Mouse (Mus musculus): ENCODE measurements at regions not wholly inside any gene's neighbourhood (a gene's known extent, or its start where the extent isn't known, plus 50 kb on each side); places are given as distances from the start of the nearest gene placed in this dataset.

DNA sequence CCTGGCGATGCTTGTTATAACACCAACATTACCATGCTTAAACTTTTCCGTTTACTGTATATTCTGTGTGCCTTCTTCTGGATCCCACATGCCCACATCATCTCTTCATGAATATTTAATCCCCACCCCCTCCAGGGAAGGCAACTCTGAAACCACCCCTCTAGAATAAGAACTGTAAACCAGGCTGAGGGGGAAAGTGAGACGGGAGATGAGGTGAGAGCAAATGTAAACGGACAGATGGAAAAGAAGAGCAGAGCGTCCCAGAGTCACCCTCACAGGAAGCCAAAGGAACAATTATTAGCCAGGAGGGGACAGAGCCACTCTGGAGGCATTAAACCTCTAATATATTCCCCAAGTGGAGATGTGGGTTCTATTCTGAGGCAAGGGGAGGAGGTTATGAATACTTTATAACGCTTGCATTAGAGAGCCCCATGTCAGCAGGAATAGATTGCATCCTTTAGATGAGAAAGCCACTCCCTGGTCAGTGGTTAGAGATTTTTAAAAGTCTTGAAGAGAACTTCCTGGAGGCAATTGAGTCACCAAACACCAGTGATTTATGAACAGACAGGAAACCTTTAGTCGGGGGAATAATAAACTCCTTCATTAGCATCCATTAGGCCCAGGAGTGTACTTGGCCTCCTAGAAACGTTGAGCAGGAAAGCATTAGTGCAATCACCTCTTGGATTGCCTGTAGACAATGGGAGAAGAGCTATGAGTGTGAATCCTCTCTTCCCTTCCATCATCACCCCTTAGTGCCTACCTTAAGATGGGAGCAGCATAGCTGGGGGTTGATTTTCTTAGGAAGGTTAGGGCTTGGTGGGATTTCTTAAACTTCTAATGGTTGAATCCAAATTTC is 220.1 kb downstream of the Elavl2 start:
- DNase-seq (ENCODE audit: low spot score in 2 of 2), result no peak

DNA sequence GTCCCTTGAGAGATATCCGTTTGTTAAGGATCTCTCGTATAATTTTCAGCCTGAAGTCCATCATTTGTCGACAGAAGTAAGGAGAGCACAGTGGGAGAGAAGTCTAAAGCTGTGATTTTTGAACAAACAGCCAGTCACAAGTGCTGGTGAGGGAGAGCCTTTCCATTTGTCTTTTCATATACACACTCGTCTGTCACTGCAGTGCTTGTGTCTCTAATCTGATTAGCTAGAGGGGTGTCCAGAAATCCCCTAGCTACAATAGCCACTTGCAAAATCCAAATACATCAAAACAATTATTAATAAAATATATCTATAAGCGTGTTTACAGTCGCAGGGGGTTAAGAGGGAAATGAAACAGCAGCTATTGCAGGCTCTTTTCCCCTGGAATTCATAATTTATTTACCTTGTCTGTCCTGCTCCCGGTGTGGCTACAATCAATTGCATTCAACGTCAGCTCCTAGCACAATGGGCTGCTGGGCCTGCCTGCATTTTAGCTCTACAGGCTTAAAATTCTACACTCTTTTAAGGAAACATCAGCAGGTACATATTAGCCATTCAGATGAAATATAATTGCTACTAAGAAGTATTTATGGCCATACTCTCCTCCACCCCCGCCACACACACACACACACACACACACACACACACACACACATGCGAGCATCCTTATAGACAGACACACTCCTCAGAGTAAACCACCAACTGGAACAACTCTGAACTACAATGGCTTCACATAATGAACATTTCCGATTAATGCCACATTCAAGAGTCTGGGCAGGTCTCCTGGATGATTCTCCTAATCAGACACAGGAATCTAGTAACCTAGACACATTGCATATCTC is 236.1 kb downstream of the Elavl2 start:
- no peak for DNase-seq (ENCODE audit: low spot score in 2 of 2)

DNA sequence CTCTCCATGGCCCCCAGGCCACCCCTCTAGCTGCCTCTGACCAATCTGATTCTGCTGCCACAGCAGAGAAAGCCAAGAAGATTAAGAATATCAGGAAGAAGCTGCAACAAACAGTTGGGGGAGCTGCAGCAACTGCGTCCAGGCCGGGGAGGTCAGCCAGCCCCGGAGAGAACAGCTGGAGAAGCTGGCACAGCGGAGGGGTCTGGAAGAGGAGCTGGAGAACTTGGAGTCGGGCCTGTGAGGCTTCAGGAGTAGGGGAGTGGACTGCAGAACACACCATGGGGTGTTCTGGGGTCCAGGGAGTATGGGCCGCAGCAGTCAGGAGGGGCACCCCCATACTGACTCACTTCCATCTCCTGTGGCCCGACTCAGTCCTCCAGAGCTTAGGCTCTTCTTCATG is 243.5 kb downstream of the Elavl2 start:
- DNase-seq (ENCODE audit: low spot score in 2 of 2), result peak; percentile 4 to 56

DNA sequence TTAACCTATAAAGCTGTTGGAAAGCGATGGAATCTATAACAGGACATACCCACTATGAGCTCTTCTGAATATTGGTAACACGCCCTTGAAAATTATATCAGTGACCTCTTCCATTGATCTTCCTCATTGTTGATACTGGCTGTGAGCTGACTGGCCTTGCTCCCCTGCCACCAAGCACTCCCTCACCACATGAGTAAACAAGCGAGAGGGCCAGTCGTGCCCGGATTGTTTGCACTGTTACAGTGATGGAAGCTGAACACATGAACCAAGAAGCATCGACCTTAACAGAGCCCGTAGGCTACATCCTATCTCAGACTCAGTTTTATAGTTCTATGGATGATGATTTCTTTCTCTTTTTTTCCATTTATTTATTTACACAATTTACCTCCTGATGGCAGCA is 255.9 kb downstream of the Elavl2 start:
- DNase-seq (ENCODE audit: low spot score in 2 of 2), result no peak

DNA sequence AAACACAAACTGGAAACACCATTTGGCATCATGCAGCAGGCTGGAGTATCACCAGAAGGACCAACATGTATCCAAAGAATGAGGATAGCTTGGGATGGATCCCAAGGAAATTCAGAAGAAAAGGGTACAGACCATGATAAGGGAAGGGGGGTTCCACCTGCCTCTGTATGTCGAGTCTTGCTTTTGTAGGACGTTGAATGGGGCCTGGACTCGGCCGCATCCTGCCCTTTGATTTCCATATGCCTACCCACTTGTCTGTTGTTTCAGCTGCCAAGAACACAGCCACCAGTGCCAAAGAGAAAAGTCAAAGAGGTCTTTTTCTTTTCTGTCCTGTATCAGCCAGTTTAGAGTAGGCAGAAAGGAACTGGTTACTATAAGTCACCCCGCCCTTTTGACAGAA is 256.7 kb downstream of the Elavl2 start:
- DNase-seq (ENCODE audit: low spot score in 2 of 2), result no peak

DNA sequence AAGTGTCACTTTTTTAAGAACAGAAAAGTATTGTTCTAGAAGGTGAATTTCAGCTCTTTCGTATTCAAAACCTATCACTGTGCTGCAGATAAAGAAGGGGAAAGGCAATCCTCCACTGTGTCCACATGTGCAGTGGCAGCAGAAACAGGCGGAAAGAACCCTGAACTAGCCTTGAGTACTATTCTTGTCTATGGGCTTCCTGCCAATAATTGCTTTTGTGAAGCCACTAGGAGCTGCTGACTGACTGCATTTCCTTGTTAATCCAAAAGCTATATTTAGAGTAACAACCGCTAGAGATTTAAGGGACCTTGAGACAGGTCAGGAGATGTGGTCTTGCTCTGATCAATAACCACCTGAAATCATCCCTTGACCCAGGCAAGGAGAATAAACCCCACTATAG is 265.3 kb downstream of the Elavl2 start:
- DNase-seq (ENCODE audit: low spot score in 2 of 2), result no peak

DNA sequence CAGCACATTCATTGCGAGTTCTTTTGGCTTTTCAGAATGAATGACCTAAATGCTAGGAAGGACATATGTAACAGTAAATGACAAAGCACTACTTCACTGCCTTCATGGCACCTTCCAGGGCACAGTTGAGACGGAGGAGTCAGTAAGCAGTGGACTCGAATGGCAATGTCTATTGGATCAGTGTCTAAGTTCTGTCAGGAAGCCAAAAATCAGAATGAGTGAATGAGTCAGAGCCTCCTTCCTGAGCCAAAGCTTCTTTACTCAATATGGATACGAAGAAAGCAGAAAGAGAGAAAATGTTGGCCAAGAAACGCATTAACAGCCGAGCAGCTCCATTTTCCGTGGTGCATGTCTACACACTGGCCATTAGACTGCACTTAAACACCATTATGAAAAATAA is 268.3 kb downstream of the Elavl2 start:
- no peak for DNase-seq (ENCODE audit: low spot score in 2 of 2)

DNA sequence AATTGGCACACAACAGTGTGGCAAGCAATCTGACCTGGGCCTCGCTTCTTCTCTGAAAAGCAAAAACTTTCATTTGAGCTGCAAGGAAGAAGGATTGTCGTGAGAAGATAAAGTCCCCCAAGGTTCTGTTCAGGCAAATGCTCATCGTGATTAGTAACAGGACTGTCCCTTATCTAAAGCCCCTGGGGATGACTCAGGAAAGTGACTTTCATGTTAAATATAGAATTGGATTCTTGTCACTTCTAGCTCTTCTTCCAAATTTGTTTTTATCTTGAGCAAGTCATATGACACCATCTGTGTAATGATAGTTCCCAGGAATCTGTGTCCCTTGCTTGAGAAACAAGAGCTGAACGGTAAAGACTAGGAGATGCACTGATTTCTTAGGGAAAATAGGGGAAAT is 280.3 kb downstream of the Elavl2 start:
- DNase-seq (ENCODE audit: low spot score in 2 of 2), result no peak

DNA sequence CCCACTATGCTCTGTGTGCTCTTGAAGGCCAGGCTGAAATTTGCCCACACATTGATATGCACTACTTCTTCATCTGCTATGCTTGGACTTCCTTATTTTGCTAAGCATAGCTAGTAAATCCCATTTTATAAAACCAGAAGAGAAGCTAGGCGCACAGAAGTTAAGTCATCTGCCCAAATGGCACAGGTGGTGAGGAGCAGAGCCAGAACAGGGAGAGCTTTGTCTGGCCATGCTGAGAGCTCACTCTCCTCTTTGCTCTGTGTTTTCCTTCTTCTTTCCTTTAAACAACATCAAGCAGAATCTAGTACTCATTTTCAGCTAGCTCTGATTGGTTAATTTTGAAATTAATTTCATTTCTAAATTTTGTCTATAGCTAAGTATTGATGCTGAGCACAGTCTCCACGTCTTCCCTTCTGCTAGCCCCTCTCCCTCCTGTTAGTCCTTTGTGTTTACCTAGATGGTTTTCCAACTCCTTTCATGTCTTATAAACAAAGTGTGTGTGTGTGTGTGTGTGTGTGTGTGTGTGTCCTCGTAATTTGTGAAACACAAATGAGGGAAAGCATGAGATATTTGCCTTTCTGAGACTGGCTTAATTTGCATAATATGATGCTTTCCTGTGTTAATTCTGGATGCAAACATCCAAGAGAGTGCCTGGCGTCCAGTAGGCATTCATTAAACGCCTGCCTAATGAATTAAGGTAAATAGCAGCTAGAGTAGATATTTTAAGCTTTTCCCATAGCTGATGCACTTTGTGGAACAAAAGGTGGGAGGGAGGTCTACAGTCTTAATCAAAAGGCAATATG is 283.6 kb downstream of the Elavl2 start:
- no peak for DNase-seq (ENCODE audit: low spot score in 2 of 2)

DNA sequence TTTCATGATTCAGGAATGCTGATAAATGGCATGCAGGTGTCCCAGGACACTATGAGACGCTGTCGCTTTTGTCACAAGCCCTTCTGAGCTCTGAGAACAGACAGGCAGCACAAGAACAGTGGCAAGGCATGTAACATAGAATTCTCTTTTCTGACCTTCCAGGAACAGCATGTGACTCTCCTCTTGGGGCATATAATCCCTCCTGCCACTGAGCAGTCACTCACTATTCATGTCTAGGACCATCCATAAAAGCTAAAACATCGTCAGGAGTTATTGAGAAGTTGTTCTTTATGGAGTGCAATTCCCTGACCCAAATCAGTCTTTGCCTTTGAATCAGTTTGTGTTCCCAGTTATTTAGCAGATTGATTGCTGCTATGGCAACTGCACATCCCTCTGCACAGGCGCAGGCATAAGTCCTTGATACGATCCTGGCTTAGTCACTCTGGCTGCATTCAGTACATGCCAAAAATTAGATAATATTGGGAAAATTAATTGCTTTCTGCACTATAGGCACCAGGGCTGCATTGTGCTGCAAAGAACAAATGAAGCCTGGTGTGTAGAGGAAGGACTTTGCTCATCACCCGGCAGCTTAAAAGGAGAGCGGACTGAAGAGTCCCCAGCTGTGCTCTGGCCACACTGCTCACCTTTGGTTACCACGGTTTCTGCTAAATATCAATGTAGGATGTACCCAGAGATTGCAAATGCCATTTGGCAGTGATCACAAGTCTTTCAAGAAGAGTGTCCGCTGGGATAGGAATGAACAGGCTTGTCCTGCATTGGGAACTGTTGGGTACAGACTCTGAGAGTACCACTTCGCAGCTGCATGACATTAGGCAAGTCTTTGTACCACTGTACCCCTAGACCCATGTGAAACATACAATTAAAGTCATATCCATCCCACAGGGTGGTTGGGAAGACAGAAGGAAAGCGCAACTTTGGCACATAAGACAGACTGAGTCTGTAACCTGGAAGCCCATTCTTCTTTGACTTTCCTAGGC is 288.6 kb downstream of the Elavl2 start:
- no peak for DNase-seq (ENCODE audit: low spot score in 2 of 2)

DNA sequence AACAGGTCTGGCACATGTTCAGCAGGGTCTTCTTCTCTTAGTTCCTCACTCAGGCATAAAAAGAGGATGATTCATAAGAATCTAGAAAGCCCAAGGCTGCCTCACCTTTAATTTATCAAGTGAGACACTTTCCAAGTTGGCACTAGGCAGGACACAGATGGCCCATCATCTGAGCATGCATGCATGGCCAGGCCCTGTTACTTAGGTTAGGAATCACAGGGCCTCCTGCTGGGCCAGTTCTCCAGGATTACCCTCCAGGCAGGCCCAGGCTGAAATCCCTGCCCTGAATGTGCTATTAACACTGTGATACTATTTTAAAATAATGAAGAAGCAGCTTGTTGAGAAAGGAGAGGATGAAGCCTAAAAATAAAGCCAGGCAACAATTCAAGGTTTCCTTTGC is 304.5 kb downstream of the Elavl2 start:
- DNase-seq (ENCODE audit: low spot score in 2 of 2), result no peak

DNA sequence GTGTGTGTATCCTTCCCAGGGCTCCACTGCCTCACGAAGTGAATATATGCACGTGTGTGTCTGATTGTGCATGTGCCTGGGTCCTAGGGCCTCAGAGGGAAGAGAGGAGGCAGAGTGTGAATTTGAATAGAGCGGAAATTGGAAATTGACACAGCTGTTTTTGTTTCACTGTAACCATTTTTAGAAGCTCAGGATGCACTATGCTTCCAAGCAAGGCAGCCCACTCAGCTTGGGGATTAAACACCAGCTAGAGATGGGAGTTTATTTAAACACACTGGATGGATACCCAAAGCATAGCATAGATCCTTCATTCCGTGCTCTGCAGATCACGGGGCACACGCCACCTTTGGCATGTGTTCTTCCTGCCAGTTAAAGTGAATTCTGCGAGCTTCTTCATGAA is 306.2 kb downstream of the Elavl2 start:
- DNase-seq (ENCODE audit: low spot score in 2 of 2), result no peak

DNA sequence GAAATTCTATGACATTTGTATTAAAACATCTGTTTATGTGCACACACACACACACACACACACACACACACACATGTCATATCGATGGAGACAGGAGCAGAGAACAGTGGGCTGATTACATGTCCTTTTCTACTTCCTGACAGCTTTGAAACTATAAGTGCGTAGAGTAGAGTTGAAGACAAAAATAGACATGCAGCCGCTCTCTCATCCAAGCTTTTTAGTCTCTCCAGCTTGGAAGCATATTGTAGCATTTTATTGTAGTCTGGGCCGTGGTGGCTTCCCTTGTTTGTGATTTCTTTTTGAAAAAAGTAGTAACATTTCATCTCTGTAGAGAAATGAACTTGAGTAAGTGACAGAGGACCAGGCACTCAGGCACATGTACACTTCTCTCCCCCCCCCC is 306.7 kb downstream of the Elavl2 start:
- DNase-seq (ENCODE audit: low spot score in 2 of 2), result no peak

DNA sequence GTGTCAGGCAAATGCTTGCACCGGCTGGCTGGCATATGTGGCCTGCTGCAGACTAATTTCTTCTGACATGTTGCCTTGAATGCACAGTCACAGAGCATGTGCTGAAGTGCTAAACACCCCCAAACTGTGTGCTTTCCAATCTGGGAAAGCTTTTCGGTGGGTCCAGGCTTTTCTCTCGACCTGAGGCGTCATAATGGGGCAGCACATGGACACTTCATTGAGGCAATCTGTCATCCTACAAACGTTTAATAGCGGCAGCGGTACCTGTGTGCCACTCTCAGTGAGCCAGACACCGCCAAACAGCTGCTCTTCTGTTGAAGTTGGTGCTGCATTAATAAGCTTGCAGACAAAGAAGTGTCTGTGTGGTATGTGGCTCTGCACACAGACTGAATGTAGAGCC is 308.3 kb downstream of the Elavl2 start:
- DNase-seq (ENCODE audit: low spot score in 2 of 2), result no peak

DNA sequence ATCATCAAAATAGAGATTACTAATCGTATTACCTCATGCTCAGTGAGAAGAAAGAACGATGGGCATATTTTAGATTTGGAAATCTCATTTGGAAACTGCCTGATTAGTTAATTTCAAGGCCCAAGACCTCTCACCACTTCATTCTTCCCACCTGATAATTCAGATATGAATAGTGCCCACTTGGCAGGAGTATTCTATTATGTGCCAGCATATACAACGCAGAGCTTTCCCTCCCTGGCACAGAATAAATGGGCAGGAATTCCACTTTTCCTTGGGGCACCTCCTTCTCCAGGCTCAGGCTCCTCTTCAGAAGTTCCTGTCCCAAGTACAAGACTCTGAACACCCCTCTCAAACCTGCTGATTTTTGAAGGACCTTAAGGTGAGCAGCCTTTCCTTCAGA is 308.7 kb downstream of the Elavl2 start:
- DNase-seq (ENCODE audit: low spot score in 2 of 2), result no peak

DNA sequence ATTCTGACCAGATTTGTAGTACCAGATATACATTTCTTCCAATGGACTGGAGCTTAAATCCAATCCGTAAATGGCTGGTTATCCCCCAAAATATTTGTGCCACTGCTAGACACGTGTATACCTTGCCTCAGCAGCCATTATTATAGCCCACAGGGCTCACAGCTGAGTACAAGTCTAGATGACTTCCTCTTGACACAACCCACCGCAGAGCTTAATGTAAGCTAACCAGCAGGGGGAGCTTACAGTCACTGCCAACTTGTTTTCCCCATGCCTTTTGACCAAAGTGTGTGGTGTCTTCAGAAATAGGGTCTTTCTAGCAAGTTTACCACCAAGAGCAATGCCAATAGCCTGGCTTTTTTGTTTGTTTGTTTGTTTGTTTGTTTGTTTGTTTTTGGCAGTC is 316.6 kb downstream of the Elavl2 start:
- no peak for DNase-seq (ENCODE audit: low spot score in 2 of 2)

DNA sequence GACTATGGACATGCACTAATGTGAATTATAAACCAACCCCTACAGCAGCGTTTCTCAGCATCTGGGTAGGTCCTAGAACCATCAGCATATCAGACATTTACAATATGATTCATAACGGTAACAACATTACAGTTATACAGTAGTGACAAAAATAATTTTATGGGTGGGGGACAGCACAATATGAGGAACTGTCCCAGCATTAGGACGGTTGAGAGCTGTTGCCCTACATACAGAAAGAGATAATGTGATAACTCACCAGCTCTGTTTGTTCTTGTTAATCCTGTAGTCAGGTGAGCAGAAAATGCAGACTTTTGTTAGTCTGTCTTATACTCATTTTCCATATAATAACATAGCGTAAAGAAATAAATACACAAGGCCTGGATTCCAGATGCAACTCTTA is 319.1 kb downstream of the Elavl2 start:
- no peak for DNase-seq (ENCODE audit: low spot score in 2 of 2)

DNA sequence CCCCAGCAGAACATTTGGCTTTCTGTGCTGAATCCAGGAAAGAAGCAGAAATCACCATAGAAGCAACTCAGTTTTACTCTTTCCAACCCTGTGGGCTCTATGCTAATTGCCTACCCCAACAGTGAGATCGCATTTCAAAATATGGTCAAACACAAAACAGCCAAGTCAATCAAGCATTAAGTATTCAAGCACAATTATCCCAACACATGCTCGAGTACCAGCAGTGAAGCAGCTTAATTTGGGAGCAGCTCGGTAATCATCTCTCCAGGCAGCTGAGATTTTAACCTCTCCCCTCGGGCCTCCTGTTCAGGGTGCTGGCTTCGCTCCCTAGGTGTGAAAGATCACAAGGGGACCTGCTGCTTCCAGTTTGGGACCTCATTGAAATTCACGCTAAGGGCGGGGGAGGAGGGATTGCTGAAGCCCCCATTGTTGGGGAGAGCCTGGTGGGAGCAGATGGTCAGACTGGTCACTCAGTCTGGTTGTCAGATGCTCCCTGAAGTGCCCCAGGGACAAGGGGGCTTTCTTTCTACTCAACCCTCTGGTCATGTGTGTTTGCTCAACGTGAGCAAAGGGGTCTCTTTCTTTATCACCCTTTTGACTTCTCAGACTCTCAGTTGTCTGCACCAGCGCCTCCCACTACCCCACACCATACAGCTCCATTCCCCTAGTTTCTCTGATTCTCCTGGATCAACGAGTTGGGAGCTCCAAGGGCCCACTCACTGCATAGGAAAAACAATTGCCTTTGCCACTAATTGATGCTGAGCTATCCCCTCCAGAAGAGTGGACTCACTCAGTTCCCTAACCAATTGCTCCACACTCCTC is 319.8 kb downstream of the Elavl2 start:
- no peak for DNase-seq (ENCODE audit: low spot score in 2 of 2)

DNA sequence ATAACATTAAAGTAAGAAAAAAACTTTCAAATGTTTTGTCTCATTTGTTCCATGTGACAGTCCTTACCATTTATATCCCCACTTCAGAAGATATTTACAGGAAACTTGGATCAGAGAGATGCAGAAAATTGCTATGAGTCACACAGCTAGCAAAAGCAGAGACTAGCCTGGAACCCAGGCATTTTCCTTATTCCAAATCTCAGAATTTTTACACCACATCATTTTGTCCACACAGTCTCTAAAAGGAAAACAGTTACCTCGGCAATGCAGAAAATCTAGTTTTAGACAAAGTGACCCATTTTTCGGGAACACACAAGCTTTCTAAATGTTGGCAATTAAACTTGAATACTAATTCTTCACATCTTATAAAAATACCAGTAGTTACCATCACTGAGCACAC is 329.3 kb downstream of the Elavl2 start:
- DNase-seq (ENCODE audit: low spot score in 2 of 2), result no peak

DNA sequence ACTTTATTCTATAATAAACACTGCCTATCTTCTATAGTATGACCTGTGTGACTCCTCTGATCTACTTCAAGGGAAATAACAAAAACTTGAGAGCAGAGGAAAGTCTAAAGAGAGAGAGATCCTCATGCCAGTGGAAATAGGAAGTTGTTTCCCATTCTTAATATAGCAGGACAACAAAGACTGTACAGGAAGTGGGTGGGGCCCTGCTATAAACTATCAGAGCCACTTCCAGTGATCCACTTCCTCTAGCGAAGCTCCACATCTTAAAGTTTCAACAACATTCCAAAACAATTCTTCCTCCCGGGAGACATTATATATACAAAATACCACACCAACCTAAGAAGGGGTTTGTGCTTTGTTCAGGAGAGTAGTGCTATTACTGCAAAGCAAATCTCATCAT is 339.7 kb downstream of the Elavl2 start:
- DNase-seq (ENCODE audit: low spot score in 2 of 2), result no peak

All from gastrocnemius, adult 8-10 months (tissue).